Mouse (Mus musculus) heart, postnatal 0 days (tissue): ENCODE results near the gene Arl13a.

Experiments used
- CTCF ChIP-seq: IDR thresholded peaks from 2 replicates; pipeline ENCODE4 v1.5.1; 2016; ENCODE audit warnings: antibody characterized with exemption, control low read depth, low read depth
- EP300 ChIP-seq: IDR thresholded peaks from 2 replicates; pipeline ENCODE4 v1.6.1; 2016; ENCODE audit warnings: antibody characterized with exemption, low read depth

GRCm38 (mm10) chrX:134238266-134238665, 51.0 kb downstream of the Arl13a start:
- TF ChIP-seq CTCF (no peak), EP300 (no peak)
